Mouse (Mus musculus) Patski (cell line): Measurements from ENCODE around the gene Ntmt1. TPM values are rescaled to one million over a fixed set of nuclear protein-coding genes. Genes with fewer than 3 reads are reported as not detected.
A peak's percentile ranks its signal among the peaks of the same experiment; 100 is the strongest.

Source experiments
- ATAC-seq: fragments of 100-300 bp; one replicate; pipeline ENCODE4 v1.8.0; 2021
- CTCF ChIA-PET: fragments of 350-600 bp; sonication (Branson Sonifier 250); formaldehyde crosslinking; loops from one replicate; lab custom pipeline; 2022; ENCODE audit warnings: inconsistent platforms; lab: Charles Lee
- POLR2A ChIA-PET: fragments of 350-600 bp; sonication (Branson Sonifier 250); formaldehyde crosslinking; loops from one replicate; lab custom pipeline; 2022; ENCODE audit warnings: antibody characterized with exemption, inconsistent platforms; lab: Charles Lee
- DNase-seq: peaks from one replicate; pipeline ENCODE4 v3.0.0-alpha.2; 2011; ENCODE audit warnings: low read depth, low spot score
- H3K27me3 ChIP-seq: fragments of 371-371 bp; one replicate; pipeline ENCODE4 v1.5.1; 2021
- CTCF ChIP-seq: fragments of 100-300 bp; IDR thresholded peaks from one replicate; pipeline ENCODE4 v1.5.1; 2021
- in situ Hi-C: fragments of 300-500 bp; cut with MboI; formaldehyde crosslinking; loops from 3 replicates; pipeline ENCODE4 v1.11.1; 2018; ENCODE audit warnings: low pct_unique_long_range_greater_than_20kb, mixed read lengths
- polyA plus RNA-seq: library from polyadenylated mRNA; unstranded; gene quantifications from one replicate; pipeline ENCODE4 v1.2.3, GENCODE M21; 2021

The Ntmt1 gene
- polyA plus RNA-seq, 1 experiment from 2014 or later, result 52.7 TPM

DNA sequence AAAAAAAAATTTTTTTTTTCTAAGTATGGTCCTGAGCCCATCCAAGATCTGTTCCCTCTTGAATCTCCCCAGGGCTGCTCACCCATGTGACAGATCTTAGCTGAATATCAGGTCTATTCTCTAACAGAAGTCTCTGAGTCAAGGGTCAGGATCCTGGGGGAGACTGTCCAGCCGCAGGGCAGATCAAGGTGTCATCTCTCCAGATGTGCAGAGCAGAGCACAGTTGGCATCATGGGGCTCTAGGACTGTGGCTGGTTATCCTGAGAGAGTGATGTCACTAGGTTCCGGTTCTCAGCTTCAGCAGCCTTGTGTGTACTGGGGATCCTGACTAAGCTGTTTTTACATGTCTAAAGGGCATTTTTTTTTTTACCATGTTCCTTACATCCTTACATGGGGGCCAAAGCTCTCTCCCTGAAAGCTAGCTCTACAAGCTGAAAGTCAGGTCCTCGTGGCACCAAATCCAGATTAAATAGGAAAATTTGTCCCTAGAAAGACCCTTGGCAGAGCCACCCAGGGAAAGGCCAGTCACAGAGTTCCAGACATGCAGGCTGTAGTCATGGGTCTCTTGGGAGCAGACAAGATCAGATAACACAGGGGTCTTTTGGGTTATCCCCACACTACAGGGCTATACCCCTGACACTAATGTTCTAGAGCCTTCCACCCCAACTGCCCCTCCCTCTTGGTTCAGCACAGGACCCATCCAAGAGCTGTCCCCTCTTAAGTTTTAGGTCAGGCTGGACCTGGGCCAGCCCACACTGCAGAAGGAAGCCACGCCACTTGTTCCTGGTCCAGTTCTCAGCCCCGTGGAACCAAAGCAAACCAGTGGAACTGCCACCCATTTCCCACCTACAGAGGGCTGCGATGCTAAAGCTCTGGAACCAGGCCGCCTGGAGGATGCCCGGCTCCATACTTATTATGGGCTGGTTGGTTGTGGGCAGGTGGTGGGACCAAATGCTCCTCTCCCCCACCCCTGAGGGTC, 25.0 kb upstream of the Ntmt1 start:
- no peak for DNase-seq
- in situ Hi-C loops, result no loop called here
- no peak for TF ChIP-seq CTCF
- POLR2A ChIA-PET, result interaction anchor here (0.7 to 1.7 kb wide), 2 partner anchors 11 to 1980 kb away, joined by 4 to 5 read pairs; no protein-coding TSS in a partner anchor
- CTCF ChIA-PET, result interaction anchor here (1.0 kb wide), 1 partner anchor 346 kb away, joined by 3 read pairs; no protein-coding TSS in a partner anchor
- no peak for ATAC-seq
- H3K27me3 ChIP-seq, result no peaks in the 10 kb centered on the region

DNA sequence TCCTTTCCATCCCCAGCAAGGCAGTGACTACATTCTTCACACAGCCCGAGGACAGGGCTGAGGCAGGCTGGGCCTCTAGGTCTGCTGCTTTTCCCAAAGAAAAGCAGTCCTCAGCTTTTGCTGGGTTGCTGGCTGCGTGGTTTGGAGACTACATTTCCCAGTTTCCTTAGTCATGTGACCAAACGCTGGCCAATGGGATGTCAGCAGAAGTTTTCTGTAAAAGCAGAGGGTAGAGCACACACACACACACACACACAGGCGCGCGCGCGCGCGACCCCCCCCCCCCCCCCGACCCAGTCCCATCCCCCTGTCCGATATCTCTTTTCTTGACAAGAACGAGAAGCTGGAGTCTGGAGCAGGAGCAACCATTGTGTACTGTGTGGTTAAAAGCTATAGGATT, 24.3 kb upstream of the Ntmt1 start:
- H3K27me3 ChIP-seq, result no peaks in the 10 kb centered on the region
- TF ChIP-seq CTCF, result no peak
- ATAC-seq, result no peak
- DNase-seq, result no peak
- in situ Hi-C loops, result no loop called here
- ChIA-PET POLR2A (interaction anchor here (0.7 to 1.7 kb wide), 2 partner anchors 10 to 1979 kb away, joined by 4 to 5 read pairs; no protein-coding TSS in a partner anchor), CTCF (no interaction called here)

DNA sequence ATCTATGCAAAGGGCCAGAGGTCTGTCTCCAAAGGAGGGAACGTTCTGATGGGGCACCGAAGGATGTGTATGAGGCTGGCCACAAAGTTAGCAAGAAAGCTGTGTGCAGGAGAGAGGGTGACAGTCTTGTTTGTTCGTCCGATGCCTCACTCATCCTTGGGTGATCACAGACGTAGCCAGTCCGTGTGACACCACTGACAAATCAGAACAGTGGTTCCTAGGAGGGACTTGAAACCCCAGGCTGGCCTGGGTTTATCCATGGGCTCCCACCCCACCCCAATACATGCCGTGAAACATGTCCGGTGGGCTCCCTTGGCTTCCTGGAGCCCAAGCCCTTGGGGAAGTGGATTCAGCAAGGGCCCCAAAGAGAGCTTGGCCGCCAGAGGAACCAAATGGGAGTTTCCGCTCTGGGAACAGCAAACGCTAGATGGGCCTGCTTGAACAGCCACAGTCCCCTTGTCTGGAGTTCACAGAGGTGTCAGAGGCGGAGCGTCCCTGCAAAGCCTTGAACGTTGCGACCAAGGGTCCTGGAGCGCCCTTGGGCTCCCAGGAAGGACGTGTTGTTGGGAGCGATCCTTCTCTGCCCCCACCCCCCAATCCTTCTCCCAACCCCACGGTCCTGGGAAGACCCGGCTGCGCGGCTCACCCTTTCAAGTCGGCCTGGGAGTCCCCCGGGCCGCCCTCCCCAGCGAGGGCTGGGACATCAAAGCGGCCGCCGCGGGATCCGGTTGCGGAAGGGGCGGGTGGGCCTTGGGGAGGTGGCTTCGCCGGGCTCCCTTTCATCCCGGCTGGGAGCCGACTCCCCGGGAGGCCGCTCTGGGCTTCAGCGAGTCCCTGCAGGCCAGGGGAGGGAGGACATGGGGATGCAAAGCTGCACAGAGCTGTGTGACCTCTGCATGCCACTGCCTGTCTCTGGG, 23.3 kb upstream of the Ntmt1 start:
- H3K27me3 ChIP-seq, result no peaks in the 10 kb centered on the region
- POLR2A ChIA-PET, result interaction anchor here (1.1 to 1.7 kb wide), 2 partner anchors 9 to 189 kb away, joined by 3 to 5 read pairs; partner anchors contain the start of gene Cstad
- in situ Hi-C loops, result no loop called here
- DNase-seq (no peak), ATAC-seq (no peak)
- TF ChIP-seq CTCF, result no peak
- CTCF ChIA-PET, result no interaction called here

DNA sequence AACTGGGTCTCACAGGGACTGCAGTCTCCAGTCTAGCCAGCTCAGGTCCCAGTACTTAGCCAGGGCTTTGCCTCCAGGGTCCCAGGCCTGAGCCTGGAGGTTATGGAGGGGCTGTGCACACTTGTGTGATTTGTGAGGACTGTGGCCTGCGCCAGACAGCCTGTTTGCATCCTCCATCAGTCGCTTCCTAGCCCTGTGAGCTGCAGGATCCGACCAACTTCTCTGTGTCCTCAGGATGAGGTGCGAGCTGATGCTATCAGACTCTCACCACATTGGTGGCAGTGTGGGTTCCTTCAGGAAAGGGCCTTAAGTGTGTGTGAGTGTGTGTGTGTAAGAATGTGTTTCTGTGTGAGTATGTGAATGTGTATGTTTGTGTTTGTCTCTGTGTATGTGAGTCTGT, 20.2 kb upstream of the Ntmt1 start:
- no peak for TF ChIP-seq CTCF
- ChIA-PET POLR2A (interaction anchor here (2.6 kb wide), 1 partner anchor 79 kb away, joined by 7 read pairs; no protein-coding TSS in a partner anchor), CTCF (interaction anchor here (1.8 kb wide), 1 partner anchor 347 kb away, joined by 6 read pairs; no protein-coding TSS in a partner anchor)
- in situ Hi-C loops, result no loop called here
- ATAC-seq (no peak), DNase-seq (no peak)
- no peaks in the 10 kb centered on the region for H3K27me3 ChIP-seq

DNA sequence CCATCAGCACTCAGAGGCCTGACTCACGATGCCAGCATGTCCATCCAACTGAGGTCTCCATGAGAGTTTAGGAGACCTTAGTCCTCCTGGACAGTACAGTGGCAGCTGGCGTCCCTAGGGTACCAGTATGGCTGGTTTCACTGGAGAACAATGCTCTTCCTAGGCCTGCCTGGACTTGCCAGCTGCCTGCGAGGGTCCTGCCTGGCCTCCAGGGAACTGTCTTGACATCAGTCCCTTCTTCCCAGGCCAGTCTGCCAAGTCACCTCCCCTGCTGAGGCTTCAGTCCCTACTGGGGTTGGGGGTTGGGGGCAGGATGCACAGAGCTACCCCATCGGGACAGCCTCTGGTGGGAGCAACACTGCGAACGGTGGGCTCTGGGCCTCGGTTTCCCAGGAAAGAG, 15.6 kb upstream of the Ntmt1 start:
- no peak for TF ChIP-seq CTCF
- ATAC-seq (no peak), DNase-seq (no peak)
- in situ Hi-C loops, result loop anchor here (5.0 kb wide), 4 partner anchors 75 to 355 kb away; no protein-coding TSS in a partner anchor
- ChIA-PET POLR2A (interaction anchor here (1.7 kb wide), 1 partner anchor 73 kb away, joined by 4 read pairs; no protein-coding TSS in a partner anchor), CTCF (interaction anchor here (0.7 to 1.8 kb wide), 3 partner anchors 74 to 191 kb away, joined by 3 to 6 read pairs (median 3); no protein-coding TSS in a partner anchor)
- H3K27me3 ChIP-seq, result no peaks in the 10 kb centered on the region

DNA sequence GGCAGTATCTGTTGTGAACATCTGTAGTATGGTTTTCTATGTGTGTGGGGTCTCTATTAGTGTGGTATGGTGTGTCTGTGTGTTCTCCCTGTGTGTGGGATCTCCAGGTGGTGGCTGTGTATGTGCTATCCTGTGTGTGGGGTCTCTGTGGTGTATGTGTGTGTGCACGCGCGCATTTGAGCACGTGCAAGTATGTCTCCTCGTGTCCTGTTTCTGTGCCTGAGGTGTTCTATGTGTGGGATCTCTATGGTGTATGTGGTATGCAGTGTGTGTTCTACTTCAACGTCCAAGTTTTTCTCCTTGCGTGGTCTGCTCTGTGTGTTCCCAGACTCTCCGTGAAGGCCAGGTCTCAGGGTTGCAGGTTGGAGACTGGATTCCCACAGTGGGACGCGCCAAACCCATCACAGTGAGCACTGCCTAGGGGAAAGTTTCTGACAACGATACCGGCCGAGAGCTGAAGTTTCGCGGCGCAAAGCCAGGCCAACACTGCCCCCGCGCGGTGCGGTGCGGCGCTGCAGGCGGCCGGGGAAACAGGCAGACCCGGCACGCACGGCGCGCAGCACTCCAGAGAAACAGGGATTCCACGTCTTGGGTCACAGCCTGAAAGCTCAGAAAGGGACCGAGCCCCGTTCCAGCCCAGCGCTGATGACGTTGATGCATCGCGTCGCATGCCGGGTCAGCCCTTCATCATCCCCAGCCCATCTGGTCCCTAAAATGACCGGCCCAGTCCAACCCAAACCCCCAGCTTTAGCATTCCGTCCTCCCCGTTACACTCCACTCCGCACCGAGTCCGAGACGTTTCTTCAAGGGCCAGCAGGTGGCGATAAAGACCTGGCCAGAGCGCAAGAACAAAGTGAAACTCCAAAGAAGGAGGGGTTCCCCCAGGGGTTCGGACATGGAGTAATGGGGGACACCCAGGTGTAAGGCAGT, 13.2 kb upstream of the Ntmt1 start:
- in situ Hi-C loops, result loop anchor here (5.0 kb wide), 4 partner anchors 77 to 357 kb away; no protein-coding TSS in a partner anchor
- CTCF ChIA-PET, result interaction anchor here (0.6 to 3.4 kb wide), 21 partner anchors 11 to 365 kb away, joined by 3 to 20 read pairs (median 4); partner anchors contain the start of genes Cstad, Ntmt1 and Ptges
- H3K27me3 ChIP-seq, result no peaks in the 10 kb centered on the region
- POLR2A ChIA-PET, result interaction anchor here (0.5 to 3.3 kb wide), 10 partner anchors 15 to 354 kb away, joined by 3 to 28 read pairs (median 4); no protein-coding TSS in a partner anchor
- ATAC-seq (peak; percentile 49), DNase-seq (peak; percentile 67)
- TF ChIP-seq CTCF, result no peak

DNA sequence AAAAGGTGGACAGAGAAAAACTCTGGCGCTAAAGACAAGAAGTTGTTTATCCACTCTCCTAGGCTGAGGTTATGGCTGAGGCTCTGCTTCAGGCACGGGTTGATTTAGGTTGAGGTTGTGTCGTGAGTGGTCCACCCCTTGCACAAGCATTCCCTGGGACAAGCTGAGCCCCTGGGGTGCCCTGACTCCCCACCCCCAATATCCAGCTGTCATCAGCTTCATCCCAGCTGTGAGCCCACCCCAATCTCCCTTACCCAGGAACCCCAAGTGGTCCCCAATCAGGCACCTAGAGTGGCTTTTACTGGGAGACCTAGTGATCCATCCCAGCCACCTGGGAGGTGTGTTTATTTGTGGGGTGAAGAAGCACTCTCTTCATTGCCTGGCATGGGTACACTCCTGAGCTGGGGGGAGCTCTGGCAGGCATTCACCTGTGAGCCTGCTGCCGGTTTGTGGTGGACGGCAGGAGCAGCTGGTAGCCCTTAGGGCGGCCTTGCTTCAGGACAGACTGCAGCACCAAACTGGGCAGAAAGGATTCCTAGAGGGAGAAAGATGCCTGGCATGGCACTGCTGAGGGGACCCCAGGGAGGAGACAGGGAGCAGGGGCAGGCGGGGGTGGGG, 12.2 kb upstream of the Ntmt1 start:
- in situ Hi-C loops, result no loop called here
- ATAC-seq (no peak), DNase-seq (no peak)
- H3K27me3 ChIP-seq, result no peaks in the 10 kb centered on the region
- POLR2A ChIA-PET, result interaction anchor here (0.6 to 3.3 kb wide), 12 partner anchors 13 to 355 kb away, joined by 3 to 28 read pairs (median 4); no protein-coding TSS in a partner anchor
- CTCF ChIA-PET, result interaction anchor here (0.6 to 3.4 kb wide), 18 partner anchors 10 to 366 kb away, joined by 3 to 20 read pairs (median 4); partner anchors contain the start of genes Cstad and Ntmt1
- TF ChIP-seq CTCF, result no peak

DNA sequence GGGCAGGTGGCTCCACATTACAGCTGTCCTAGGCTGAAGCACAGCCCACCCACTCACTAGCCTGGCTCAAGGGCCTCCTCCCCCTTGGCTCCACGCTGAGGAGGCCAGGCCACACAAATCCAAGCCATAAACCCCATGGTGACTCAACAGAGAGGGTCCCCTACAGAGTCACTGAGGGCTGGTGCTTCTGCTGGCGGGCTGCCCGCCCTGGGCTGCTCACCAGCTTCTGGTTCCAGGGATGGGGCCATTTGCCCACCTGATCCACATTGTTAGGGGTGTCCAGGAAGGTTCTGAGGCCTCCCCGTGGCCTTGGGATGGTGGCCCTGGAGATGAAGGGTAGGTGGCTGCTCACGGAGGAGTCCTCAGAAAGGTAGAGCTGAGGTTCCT, 11.7 kb upstream of the Ntmt1 start:
- POLR2A ChIA-PET, result interaction anchor here (0.5 to 3.3 kb wide), 10 partner anchors 13 to 355 kb away, joined by 3 to 28 read pairs (median 4); no protein-coding TSS in a partner anchor
- no peaks in the 10 kb centered on the region for H3K27me3 ChIP-seq
- no peak for TF ChIP-seq CTCF

More for the DNA sequence above, 11.7 kb upstream of the Ntmt1 start:
- in situ Hi-C loops, result no loop called here
- DNase-seq (peak; percentile 39), ATAC-seq (no peak)
- CTCF ChIA-PET, result interaction anchor here (0.9 to 3.4 kb wide), 8 partner anchors 10 to 360 kb away, joined by 3 to 20 read pairs (median 6); partner anchors contain the start of gene Ntmt1
